Mouse (Mus musculus): Measurements from ENCODE around the gene Ing4.

Ing4 gene

GRCm38 (mm10) chr6:125039533-125040153 lies at the start of gene Ing4:
Gene Ing4, plus strand, starts transcription at chr6:125039760.
- peak; percentile 88 to 94 for DNase-seq

- no peak for DNase-seq
Measured at GRCm38 (mm10) chr6:124992241-124992640, 47.3 kb upstream of the Ing4 start.

- DNase-seq: no peak
Measured at GRCm38 (mm10) chr6:124993365-124993764, 46.2 kb upstream of the Ing4 start.

- no peak for DNase-seq
Measured at GRCm38 (mm10) chr6:124993876-124994275, 45.7 kb upstream of the Ing4 start.

- DNase-seq: no peak
Measured at GRCm38 (mm10) chr6:124995246-124995645, 44.3 kb upstream of the Ing4 start.

- no peak for DNase-seq
Measured at GRCm38 (mm10) chr6:124995831-124996403, 43.6 kb upstream of the Ing4 start.

GRCm38 (mm10) chr6:124996551-124997501 lies 42.7 kb upstream of the Ing4 start, which contains the start of gene Pianp:
Gene Pianp, plus strand, starts transcription at chr6:124996694.
- DNase-seq: peak; percentile 91 to 96

GRCm38 (mm10) chr6:124998066-124998465 lies 41.5 kb upstream of the Ing4 start:
- no peak for DNase-seq

GRCm38 (mm10) chr6:124999091-124999490 lies 40.5 kb upstream of the Ing4 start:
- DNase-seq: no peak

- no peak for DNase-seq
Measured at GRCm38 (mm10) chr6:124999546-124999945, 40.0 kb upstream of the Ing4 start.

GRCm38 (mm10) chr6:125003706-125004105 lies 35.9 kb upstream of the Ing4 start:
- no peak for DNase-seq

GRCm38 (mm10) chr6:125005086-125005485 lies 34.5 kb upstream of the Ing4 start:
- no peak for DNase-seq

- DNase-seq: no peak
Measured at GRCm38 (mm10) chr6:125008060-125008459, 31.5 kb upstream of the Ing4 start.

GRCm38 (mm10) chr6:125008586-125009128 lies 30.9 kb upstream of the Ing4 start:
- DNase-seq: peak; percentile 96

- DNase-seq: no peak
Measured at GRCm38 (mm10) chr6:125009129-125009180, 30.6 kb upstream of the Ing4 start, which contains the start of gene Zfp384. Gene Zfp384, plus strand, starts transcription at chr6:125009145.

- DNase-seq: peak; percentile 79 to 90
Measured at GRCm38 (mm10) chr6:125009181-125010073, 30.1 kb upstream of the Ing4 start.

- DNase-seq: no peak
Measured at GRCm38 (mm10) chr6:125017682-125018081, 21.9 kb upstream of the Ing4 start.

GRCm38 (mm10) chr6:125030532-125030931 lies 9.0 kb upstream of the Ing4 start:
- DNase-seq: peak; percentile 52 to 73

- DNase-seq: no peak
Measured at GRCm38 (mm10) chr6:125031604-125032003, 8.0 kb upstream of the Ing4 start.

GRCm38 (mm10) chr6:125038666-125039065 lies 894 bp upstream of the Ing4 start:
- no peak for DNase-seq

- DNase-seq: no peak
Measured at GRCm38 (mm10) chr6:125039131-125039530, 429 bp upstream of the Ing4 start.

GRCm38 (mm10) chr6:125040221-125040620 lies 661 bp downstream of the Ing4 start:
- no peak for DNase-seq

GRCm38 (mm10) chr6:125041047-125041446 lies 1.5 kb downstream of the Ing4 start:
- DNase-seq: no peak
